Mouse (Mus musculus) bone marrow macrophage, adult 2 months (primary cell): ENCODE measurements around the gene Best1. TPM values are rescaled to one million over a fixed set of nuclear protein-coding genes. Genes with fewer than 3 reads are reported as not detected.
"Not testable (repeated sequence)": the region's sequence is repeated elsewhere in the genome, so short reads cannot be mapped to it uniquely, and the experiment has no call there.

Source experiments
- H3K27ac ChIP-seq: 2 replicates; pipeline ENCODE4 v1.5.1; 2012; ENCODE audit warnings: low read depth, low read length; ENCODE audit not compliant: insufficient read depth
- H3K4me1 ChIP-seq: 2 replicates; pipeline ENCODE4 v1.6.1; 2012; ENCODE audit warnings: low read length; ENCODE audit not compliant: control insufficient read depth, insufficient read depth
- H3K4me3 ChIP-seq: 2 replicates; pipeline ENCODE4 v1.5.1; 2012; ENCODE audit warnings: mild to moderate bottlenecking, low read length, moderate library complexity; ENCODE audit not compliant: insufficient read depth
- CTCF ChIP-seq: IDR thresholded peaks from 2 replicates; pipeline ENCODE4 v1.5.1; 2012; ENCODE audit warnings: low read depth, mild to moderate bottlenecking, low read length, moderate library complexity
- POLR2A ChIP-seq: IDR thresholded peaks from 2 replicates; pipeline ENCODE4 v1.6.1; 2012; ENCODE audit warnings: mild to moderate bottlenecking, low read depth, low read length, borderline replicate concordance
- polyA plus RNA-seq: library from polyadenylated mRNA; stranded (reverse); fragments of >200 nt; gene quantifications from 2 replicates; pipeline ENCODE4 v1.2.4, GENCODE M21; 2012; ENCODE audit not compliant: missing spikeins, insufficient read depth, insufficient read length

Best1 gene
- polyA plus RNA-seq, 1 experiment = 0.44 TPM

GRCm38 (mm10) chr19:9984111-9985055, 17.1 kb downstream of the Best1 start:
- H3K4me1 ChIP-seq = peaks cover 7% of the 10 kb centered on the region
- TF ChIP-seq POLR2A (no peak), CTCF (no peak)
- peak overlapping the region; percentile 83 for H3K4me3 ChIP-seq
- H3K27ac ChIP-seq = peak overlapping the region; percentile 92

GRCm38 (mm10) chr19:9982852-9983542, 18.4 kb downstream of the Best1 start:
- H3K4me3 ChIP-seq = peak overlapping the region; percentile 83
- TF ChIP-seq CTCF (no peak), POLR2A (no peak)
- peak overlapping the region; percentile 92 for H3K27ac ChIP-seq
- H3K4me1 ChIP-seq = peaks cover 16% of the 10 kb centered on the region

GRCm38 (mm10) chr19:9982151-9982851, 19.1 kb downstream of the Best1 start:
- Histone ChIP-seq H3K4me1 (peaks cover 21% of the 10 kb centered on the region), H3K4me3 (peak overlapping the region; percentile 83), H3K27ac (peak overlapping the region; percentile 99)
- TF ChIP-seq POLR2A (peak; percentile 89; the same call in 1 of the 2 replicates), CTCF (no peak)

GRCm38 (mm10) chr19:9981621-9982020, 19.8 kb downstream of the Best1 start:
- Histone ChIP-seq H3K4me3 (peak overlapping the region; percentile 75), H3K4me1 (peaks cover 28% of the 10 kb centered on the region), H3K27ac (peak overlapping the region; percentile 99)
- no peak for TF ChIP-seq CTCF
- TF ChIP-seq POLR2A = no peak

- peak within 1 kb of the TSS; percentile 75 for H3K4me3 ChIP-seq
- TF ChIP-seq POLR2A (no peak), CTCF (no peak)
Observed at GRCm38 (mm10) chr19:9980258-9980657, 21.2 kb downstream of the Best1 start, which contains the start of gene Fth1. Fth1 (plus strand) TSS chr19:9980598.

GRCm38 (mm10) chr19:9979156-9979555, 22.3 kb downstream of the Best1 start:
- Histone ChIP-seq H3K4me3 (no peak overlapping the region; the same call in 1 of the 2 replicates), H3K27ac (peak overlapping the region; percentile 99), H3K4me1 (peaks cover 50% of the 10 kb centered on the region)
- TF ChIP-seq CTCF (no peak), POLR2A (no peak)

More at GRCm38 (mm10) chr19:9980258-9980657, 21.2 kb downstream of the Best1 start, which contains the start of gene Fth1:
- Histone ChIP-seq H3K27ac (peak within 1 kb of the TSS; percentile 99), H3K4me1 (peaks cover 42% of the 10 kb centered on the region)

GRCm38 (mm10) chr19:9978431-9978951, 22.9 kb downstream of the Best1 start:
- H3K27ac ChIP-seq = peak overlapping the region; percentile 99
- TF ChIP-seq POLR2A (no peak), CTCF (no peak)
- H3K4me1 ChIP-seq = peaks cover 55% of the 10 kb centered on the region
- H3K4me3 ChIP-seq = peak overlapping the region; percentile 2; the same call in 1 of the 2 replicates

- Histone ChIP-seq H3K4me1 (peaks cover 68% of the 10 kb centered on the region), H3K4me3 (no peak overlapping the region), H3K27ac (peak overlapping the region; percentile 99)
- TF ChIP-seq CTCF = no peak
- no peak for TF ChIP-seq POLR2A
Observed at GRCm38 (mm10) chr19:9977085-9977484, 24.3 kb downstream of the Best1 start.

- not testable (repeated sequence) for H3K4me3 ChIP-seq
- peaks cover 80% of the 10 kb centered on the region for H3K4me1 ChIP-seq
- peak overlapping the region; percentile 99 for H3K27ac ChIP-seq
Observed at GRCm38 (mm10) chr19:9974853-9975252, 26.6 kb downstream of the Best1 start.
